Mouse (Mus musculus) frontal cortex, postnatal 25 days (tissue): ENCODE measurements at regions not wholly inside any gene's neighbourhood (a gene's known extent, or its start where the extent isn't known, plus 50 kb on each side); places are given as distances from the start of the nearest gene placed in this dataset.

Experiments
- DNase-seq, 2 experiments: peaks; one replicate each; pipeline ENCODE4 v3.0.0; 2022; ENCODE audit warnings: low spot score in 2 of 2

DNA sequence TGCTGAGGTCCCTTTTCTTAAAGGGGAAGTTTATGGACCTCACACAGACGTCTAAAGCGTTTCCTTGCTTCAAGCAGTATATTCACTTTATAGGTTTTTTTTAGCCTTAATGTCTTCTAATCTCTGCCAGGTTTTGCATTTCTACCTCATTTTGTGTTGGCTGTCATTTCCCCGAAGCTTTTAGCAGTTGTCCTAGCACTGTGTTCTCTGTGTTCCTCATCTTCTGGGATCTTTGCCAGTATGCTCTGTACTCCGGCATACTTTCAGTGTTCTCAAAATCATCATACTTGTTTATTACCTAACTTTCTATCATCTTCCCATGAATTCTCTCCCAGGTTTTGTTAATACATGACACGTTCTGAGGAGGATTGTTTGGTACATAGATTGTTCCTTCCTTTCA is 333.5 kb upstream of the Lsamp start:
- no peak for DNase-seq

DNA sequence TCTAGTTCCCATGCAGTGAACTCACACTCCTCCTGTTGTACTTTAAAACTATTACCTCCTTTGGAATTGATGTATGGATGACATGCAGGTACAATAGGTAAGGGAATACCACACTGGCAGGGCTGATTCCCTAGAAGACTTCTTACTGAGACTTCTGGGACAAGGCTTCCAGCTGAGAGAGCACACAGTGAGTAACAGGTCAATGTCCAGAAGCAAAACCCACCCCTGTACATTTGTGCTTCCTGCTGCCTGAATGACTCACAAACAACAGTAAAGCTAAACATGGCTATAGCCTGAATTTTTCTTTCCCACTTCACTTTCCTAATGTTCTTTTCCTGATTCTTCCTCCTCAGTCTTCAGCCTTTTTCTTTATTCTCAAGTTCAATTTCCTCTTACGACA is 316.3 kb upstream of the Lsamp start:
- DNase-seq, result no peak

- DNase-seq, result no peak
Measured at GRCm38 (mm10) chr16:39672096-39672985, 311.8 kb upstream of the Lsamp start.

DNA sequence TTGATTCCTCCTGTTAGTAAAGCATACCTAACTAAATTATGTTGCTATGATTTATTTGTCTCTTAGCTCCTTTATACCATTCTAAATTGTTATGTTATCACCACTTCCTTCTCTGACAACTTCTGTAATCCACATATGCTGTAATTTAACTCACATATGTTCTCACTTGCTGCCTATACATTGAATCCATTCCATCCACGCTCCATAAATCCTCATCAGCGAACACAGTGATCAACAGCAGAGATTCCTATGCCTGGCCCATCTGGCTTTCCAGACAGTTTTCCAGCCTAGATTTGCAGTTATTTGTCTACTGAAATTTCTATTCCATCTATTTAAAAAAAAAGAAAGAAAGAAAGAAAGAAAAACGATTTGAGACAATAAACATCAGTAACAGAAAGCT is 308.4 kb upstream of the Lsamp start:
- no peak for DNase-seq

GRCm38 (mm10) chr16:39678285-39678684 is 305.9 kb upstream of the Lsamp start:
- DNase-seq, result no peak

DNA sequence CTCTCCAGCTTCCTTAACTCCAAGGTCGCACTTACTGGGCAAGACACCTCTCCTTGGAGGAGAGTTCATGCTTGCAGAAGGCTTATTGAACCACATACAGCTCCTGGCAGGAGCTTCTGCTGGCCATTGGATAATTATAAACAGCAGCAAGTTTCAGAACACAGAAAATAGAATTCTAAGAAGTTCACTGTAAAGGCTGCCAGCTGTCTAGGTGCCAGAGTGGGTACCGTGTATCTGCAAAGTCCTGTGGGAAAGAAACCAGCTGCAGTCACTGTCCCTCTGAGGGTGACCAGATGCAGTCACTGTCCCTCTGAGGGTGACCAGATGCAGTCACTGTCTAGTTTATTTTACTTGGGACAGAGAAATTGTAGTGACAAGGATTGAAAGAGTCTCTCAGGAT is 291.1 kb upstream of the Lsamp start:
- peak in 1 of 2 experiments; percentile 11 for DNase-seq

GRCm38 (mm10) chr16:39695855-39696254 is 288.3 kb upstream of the Lsamp start:
- no peak for DNase-seq

DNA sequence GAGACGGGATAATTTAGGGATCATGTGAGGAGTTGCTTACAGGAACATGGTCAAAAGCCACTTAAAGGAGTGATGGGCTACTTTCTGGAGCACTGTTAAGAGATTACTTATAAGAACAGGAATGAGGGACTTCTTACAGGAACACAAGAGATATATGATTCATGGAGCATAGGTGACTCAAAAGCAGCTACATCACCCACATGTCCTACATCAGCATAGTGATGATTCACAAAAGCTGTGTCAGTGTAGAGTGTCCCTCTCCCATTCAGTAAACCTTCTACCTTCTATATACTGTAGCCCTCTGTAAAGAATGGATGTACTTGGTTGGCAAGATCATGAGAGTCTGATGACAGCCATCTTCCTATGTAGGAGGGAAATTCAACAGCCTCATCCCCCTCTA is 285.0 kb upstream of the Lsamp start:
- no peak for DNase-seq

GRCm38 (mm10) chr16:39706131-39706530 is 278.0 kb upstream of the Lsamp start:
- DNase-seq, result no peak

- no peak for DNase-seq
Measured at GRCm38 (mm10) chr16:39709387-39710039, 274.6 kb upstream of the Lsamp start.

DNA sequence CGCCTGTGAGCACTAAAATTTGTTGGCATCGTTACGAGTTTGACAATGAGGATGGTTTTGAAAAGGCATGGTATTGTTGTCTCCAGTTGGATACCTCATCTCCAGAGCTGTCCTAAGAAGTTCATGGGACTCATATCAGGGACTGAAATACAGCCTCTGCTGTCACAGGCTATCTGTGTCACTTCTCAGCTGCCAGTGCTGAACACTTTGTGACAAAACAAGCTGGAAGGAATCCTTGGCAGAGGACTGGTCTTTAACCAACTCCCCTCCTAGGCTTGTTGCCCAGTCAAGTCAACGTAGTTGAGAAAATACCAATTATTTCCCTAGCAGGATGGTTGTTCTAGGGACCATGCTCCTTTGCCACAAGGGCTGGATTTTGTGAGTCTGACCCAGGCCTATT is 256.6 kb upstream of the Lsamp start:
- DNase-seq, result no peak

DNA sequence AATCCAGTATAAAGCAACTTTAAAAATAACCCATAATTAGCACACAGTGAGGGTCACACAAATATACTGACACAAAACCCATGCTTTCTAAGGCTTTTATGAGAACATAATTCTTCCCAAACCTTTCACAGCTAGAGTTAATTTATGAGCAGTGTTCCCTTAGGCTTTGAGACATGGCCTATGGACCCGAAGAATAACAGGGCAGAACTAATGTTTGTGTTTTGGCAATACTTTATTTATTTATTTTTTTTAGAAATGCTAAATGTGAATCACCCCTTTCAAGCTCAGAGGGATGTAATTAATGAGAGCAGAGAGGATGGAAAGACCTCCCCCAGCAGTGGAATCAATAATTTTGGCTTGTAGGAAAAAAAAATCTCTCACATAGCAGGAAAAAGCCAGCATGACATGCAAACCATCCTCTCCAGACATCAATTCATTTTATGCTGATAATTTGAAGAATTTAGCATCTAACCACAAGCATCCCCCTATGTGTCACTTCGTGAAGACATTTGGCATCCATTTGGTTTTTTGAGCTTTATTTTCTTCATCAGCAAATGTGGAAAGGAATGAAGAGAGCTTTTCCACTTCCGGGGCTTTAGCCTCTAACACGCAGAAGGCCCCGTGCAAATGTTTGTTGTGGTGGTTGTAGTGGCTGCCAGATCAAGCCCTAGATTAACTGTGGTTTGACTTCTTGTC is 238.0 kb upstream of the Lsamp start:
- no peak for DNase-seq

DNA sequence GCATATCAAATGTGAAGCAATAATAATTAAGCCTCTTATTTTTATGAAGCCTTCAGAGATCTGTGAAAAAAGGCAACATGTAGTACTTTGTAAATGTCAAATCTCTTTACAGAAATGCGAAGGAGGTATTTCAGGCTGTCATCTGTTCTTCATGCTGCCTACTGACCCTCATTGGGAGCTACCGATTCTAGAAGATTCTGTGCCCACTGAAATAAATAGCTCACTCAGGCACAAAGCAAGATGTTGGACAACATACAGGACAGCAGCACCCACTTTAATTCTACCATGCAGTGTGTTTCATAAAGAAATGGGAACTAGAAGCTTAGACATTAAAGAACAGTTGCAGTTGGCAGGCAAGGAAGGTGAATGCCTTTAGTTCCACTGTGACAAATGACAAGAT is 232.4 kb upstream of the Lsamp start:
- no peak for DNase-seq

- DNase-seq, result no peak
Measured at GRCm38 (mm10) chr16:39801063-39801462, 183.1 kb upstream of the Lsamp start.

GRCm38 (mm10) chr16:39820131-39820530 is 164.0 kb upstream of the Lsamp start:
- DNase-seq, result no peak

DNA sequence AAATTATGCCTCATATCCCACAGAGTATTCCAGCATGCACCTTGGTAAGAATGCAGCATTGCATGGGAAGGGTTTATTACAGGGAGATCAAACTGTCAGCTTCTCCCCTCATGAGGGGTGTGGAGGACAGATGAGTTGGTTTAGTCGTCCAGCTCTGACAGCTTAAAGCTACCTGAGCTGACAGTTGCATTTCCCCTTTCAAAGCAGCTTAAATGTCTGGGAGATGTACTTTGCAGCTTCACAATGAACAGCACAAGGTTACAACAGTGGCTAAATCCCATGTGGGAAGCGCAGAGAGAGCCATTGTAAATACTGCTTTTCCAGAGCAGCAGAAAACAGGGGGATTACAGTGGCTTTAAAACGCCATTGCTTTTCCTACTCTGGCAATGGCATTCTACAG is 149.9 kb upstream of the Lsamp start:
- no peak for DNase-seq

DNA sequence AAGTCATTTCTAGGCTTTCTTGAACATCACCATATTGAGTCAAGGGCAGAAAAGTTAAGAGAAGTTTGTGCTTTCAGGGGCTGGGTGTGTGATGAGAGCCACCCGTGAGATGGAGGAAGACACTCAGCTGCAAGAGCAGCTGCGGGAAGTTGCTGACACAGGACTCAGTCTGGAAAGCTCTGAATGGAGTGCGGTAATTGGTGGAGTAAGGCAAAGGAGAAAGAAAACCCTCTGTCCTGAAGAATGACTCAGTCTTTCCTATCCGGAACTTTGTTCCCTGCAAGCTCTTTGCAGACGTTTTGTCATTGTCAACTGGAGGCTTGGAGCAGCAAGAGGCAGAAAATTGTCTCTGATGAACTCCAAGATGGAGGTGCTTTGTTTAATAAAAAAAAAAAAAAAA is 102.6 kb upstream of the Lsamp start:
- no peak for DNase-seq

GRCm38 (mm10) chr16:39887944-39888343 is 96.2 kb upstream of the Lsamp start:
- DNase-seq, result no peak
